Mouse (Mus musculus) left cerebral cortex, postnatal 36 days (tissue): ENCODE data around the gene Avpr2. TPM values are rescaled to one million over a fixed set of nuclear protein-coding genes. Genes with fewer than 3 reads are reported as not detected.

Source experiments
- DNase-seq, 2 experiments: peaks; one replicate each; pipeline ENCODE4 v3.0.0; 2021 to 2022; ENCODE audit warnings: low spot score in 2 of 2, mixed read lengths in 1 of 2
- intact Hi-C: fragments of 180-260 bp; cut with DNase I; formaldehyde crosslinking; loops from one replicate; pipeline ENCODE4 v1.15.1; 2025
- total RNA-seq, 2 experiments: library from RNA; stranded (reverse); gene quantifications; 2 replicates each; pipeline ENCODE4 v1.2.3; 2021

Avpr2 gene
- total RNA-seq, 2 experiments from 2014 or later, result not detected

- DNase-seq, result peak; percentile 84 to 87
- intact Hi-C loops, result no loop called here
Measured at GRCm38 (mm10) chrX:73914827-73915703, 23.2 kb downstream of the Avpr2 start.

GRCm38 (mm10) chrX:73916945-73917344 lies 25.0 kb downstream of the Avpr2 start:
- intact Hi-C loops, result no loop called here
- no peak for DNase-seq

GRCm38 (mm10) chrX:73918631-73919030 lies 26.7 kb downstream of the Avpr2 start:
- intact Hi-C loops, result no loop called here
- no peak for DNase-seq

- intact Hi-C loops, result loop anchor here (5.0 kb wide), 1 partner anchor 134 kb away; the partner anchor contains the start of genes Idh3g and Ssr4
- DNase-seq, result peak in 1 of 2 experiments; percentile 8
Measured at GRCm38 (mm10) chrX:73921285-73921822, 29.5 kb downstream of the Avpr2 start.

- intact Hi-C loops, result loop anchor here (5.0 kb wide), 1 partner anchor 135 kb away; the partner anchor contains the start of genes Idh3g and Ssr4
- DNase-seq, result peak; percentile 84 to 87
Measured at GRCm38 (mm10) chrX:73921823-73922549, 30.1 kb downstream of the Avpr2 start, which contains the start of the genes Arhgap4 and Naa10. Arhgap4 (minus strand) TSS chrX:73921870. Naa10 (minus strand) TSS chrX:73921944.

- intact Hi-C loops, result loop anchor here (5.0 kb wide), 1 partner anchor 135 kb away; the partner anchor contains the start of genes Idh3g and Ssr4
Measured at GRCm38 (mm10) chrX:73922550-73922882, 30.6 kb downstream of the Avpr2 start.

GRCm38 (mm10) chrX:73930402-73931062 lies 38.6 kb downstream of the Avpr2 start, which contains the start of gene Renbp:
Renbp (minus strand) TSS chrX:73930850.
- intact Hi-C loops, result no loop called here
- peak in 1 of 2 experiments; percentile 18 for DNase-seq

More at GRCm38 (mm10) chrX:73922550-73922882, 30.6 kb downstream of the Avpr2 start:
- no peak for DNase-seq

- no peak for DNase-seq
- intact Hi-C loops, result no loop called here
Measured at GRCm38 (mm10) chrX:73931871-73932270, 40.0 kb downstream of the Avpr2 start.

GRCm38 (mm10) chrX:73941860-73942259 lies 50.0 kb downstream of the Avpr2 start:
- intact Hi-C loops, result no loop called here
- DNase-seq, result no peak

- no peak for DNase-seq
- intact Hi-C loops, result no loop called here
Measured at GRCm38 (mm10) chrX:73942294-73942693, 50.4 kb downstream of the Avpr2 start.

Other genes starting within 250 kb of the Avpr2 start
- 10 to 100 TPM; 84.2 to 96.1 TPM for gene Pnck, start 232.0 kb upstream of the Avpr2 start, total RNA-seq
- gene Slc6a8, start 219.0 kb upstream of the Avpr2 start, total RNA-seq, result 100 to 1,000 TPM in 1 of 2 experiments, 10 to 100 TPM in 1; 98.6 to 104 TPM
- gene Bcap31, start 175.9 kb upstream of the Avpr2 start, total RNA-seq, result 10 to 100 TPM; 77.9 to 83.8 TPM
- 10 to 100 TPM; 11.8 to 13.6 TPM for gene Abcd1, start 175.5 kb upstream of the Avpr2 start, total RNA-seq
- 10 to 100 TPM in 1 of 2 experiments, 1 to 10 TPM in 1; 9.8 to 10.2 TPM for gene Plxnb3, start 135.0 kb upstream of the Avpr2 start, total RNA-seq
- 10 to 100 TPM in 1 of 2 experiments, 1 to 10 TPM in 1; 8.2 to 10.4 TPM for gene Srpk3, start 117.7 kb upstream of the Avpr2 start, total RNA-seq
- gene Idh3g, start 105.2 kb upstream of the Avpr2 start, total RNA-seq, result 100 to 1,000 TPM; 179 to 205 TPM
- 10 to 100 TPM; 81.2 to 95.9 TPM for gene Ssr4, start 105.1 kb upstream of the Avpr2 start, total RNA-seq
- 100 to 1,000 TPM; 116 to 121 TPM for gene Pdzd4, start 67.1 kb upstream of the Avpr2 start, total RNA-seq
- gene L1cam, start 4.0 kb downstream of the Avpr2 start, total RNA-seq, result 100 to 1,000 TPM; 131 to 179 TPM
- gene Arhgap4, start 29.8 kb downstream of the Avpr2 start, total RNA-seq, result 1 to 10 TPM; 3.0 to 6.6 TPM
- gene Naa10, start 29.8 kb downstream of the Avpr2 start, total RNA-seq, result 10 to 100 TPM; 52.5 to 54.7 TPM
- 1 to 10 TPM; 5.5 to 7.3 TPM for gene Renbp, start 38.7 kb downstream of the Avpr2 start, total RNA-seq
- 10 to 100 TPM; 69.4 to 75.1 TPM for gene Hcfc1, start 74.3 kb downstream of the Avpr2 start, total RNA-seq
- gene Irak1, start 131.8 kb downstream of the Avpr2 start, total RNA-seq, result 10 to 100 TPM; 44.0 to 53.8 TPM
- under 1 TPM in 1 of 2 experiments, not detected in 1; 0.66 TPM for gene Opn1mw, start 235.4 kb downstream of the Avpr2 start, total RNA-seq
- gene Mecp2, start 243.3 kb downstream of the Avpr2 start, total RNA-seq, result 10 to 100 TPM; 82.0 to 91.2 TPM